Mouse (Mus musculus): Measurements from ENCODE around the gene Ndufv1.
"Not testable (repeated sequence)": the region's sequence is repeated elsewhere in the genome, so short reads cannot be mapped to it uniquely, and the experiment has no call there.

Gene Ndufv1

DNA sequence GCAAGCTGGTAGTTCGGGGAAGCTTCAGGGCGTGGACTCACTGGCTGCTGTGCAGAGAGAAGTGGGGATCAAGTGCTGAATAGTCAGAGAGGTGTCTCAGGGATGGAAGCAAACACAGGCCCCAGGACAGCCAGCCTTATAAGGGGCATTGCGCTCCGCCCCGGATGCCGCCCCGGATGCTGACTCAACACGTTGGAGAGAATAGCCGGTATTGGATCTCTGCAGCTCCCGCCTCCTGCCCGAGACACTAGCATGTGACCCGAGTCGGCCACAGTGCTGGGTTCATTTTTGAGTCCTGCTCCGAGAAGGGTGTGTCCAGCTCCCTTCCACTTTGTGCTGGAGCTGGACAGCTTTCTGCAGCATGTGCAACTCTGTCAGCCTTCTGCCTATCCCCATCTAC is 29.5 kb upstream of the Ndufv1 start:
- no peak for DNase-seq (ENCODE audit: low spot score)

- DNase-seq (ENCODE audit: low spot score) = not testable (repeated sequence)
Measured at GRCm38 (mm10) chr19:4041500-4041899, 28.9 kb upstream of the Ndufv1 start.

DNA sequence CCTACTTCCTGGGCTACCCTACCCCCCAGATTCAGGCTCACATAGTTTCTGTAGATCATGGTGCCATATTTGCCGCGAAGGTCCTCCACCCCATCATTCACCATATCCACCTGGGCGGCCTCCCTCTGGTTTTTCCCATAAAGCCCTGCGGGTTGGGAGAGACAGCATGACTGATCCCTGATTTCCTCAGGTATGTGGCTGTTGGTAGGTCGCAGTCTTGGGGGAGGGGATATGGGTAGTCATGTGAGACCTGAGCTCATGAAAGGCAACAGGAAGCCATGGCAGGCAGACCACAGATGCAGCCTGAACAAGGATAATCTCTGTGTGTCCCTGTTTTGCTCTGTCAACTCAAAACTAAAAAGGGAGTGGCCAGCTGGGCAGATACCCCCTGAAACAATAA is 28.3 kb upstream of the Ndufv1 start:
- not testable (repeated sequence) for DNase-seq (ENCODE audit: low spot score)

DNA sequence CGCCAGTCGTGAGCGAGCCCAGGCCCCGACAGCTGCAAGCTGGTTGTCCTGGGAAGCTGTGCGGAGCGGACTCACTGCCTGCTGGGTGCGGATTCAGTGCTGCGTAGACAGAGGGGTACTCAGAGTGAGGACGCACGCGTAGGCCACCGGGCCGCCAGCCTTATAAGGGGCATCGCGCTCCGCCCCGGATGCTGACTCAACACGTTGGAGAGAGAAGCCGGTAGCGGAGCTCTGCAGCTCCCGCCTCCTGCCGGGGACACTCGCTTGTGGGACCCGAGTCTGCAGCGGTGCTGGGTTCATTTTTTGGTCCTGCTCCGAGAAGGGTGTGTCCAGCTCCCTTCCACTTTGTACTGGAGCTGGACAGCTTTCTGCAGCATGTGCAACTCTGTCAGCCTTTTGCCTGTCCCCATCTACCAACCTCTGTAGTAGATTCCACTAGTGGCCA is 25.2 kb upstream of the Ndufv1 start, which contains the start of gene Gstp1:
TSS of gene Gstp1 (minus strand) at position 198 of the 445 bp plus-strand sequence.
- peak; percentile 87 for DNase-seq (ENCODE audit: low spot score)

DNA sequence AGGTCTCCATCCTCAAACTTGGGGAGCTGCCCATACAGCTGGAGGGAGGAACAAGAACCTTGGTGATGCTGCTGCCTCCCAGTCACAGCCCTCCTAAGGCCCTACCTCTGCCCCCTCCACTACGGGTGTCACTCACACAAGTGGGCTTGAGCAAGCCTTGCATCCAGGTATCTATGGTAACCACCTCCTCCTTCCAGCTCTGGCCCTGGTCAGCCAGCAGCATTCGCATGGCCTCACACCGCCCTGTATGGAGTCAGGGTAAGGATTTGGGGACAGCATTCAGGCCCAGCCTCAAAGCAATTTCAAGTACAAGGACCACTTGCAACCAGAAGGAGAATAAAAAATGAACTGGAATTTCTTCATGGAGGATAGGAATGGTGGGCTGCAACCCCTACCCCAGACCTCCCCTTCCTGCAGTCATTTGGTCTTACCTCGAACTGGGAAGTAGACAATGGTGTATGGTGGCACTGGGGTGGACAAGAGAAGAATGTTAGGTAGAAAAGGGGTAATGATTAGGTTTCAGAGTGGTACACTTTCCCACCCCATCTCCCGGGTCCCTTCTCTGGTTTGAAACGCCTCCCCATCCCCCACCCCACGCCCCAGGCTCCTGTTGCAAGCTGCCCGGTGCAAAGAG is 24.7 kb upstream of the Ndufv1 start:
- DNase-seq (ENCODE audit: low spot score) = not testable (repeated sequence)

- no peak for DNase-seq (ENCODE audit: low spot score)
Measured at GRCm38 (mm10) chr19:4036327-4037045, 23.9 kb upstream of the Ndufv1 start.

GRCm38 (mm10) chr19:4033742-4034141 is 21.1 kb upstream of the Ndufv1 start:
- DNase-seq (ENCODE audit: low spot score) = no peak

GRCm38 (mm10) chr19:4033298-4033697 is 20.7 kb upstream of the Ndufv1 start:
- DNase-seq (ENCODE audit: low spot score) = no peak

DNA sequence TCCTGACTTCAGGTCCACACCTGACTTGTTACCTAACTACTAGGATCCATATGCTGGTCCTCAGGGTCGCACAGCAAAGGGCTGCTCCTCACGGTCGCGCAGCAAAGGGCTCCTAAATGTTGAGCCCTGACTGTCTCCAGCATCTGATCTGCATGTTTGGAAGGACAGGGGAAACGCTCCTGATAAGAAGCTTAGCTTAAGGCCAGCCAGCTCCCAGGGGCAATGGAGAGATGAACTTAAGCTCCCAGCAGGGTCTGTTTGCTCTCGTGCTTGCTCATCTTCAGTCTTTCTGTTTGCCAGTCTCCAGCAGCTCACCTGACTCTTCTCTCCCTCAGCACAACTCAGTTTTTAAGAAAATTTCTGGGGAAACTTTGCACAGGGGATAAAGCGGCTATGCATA is 20.1 kb upstream of the Ndufv1 start:
- DNase-seq (ENCODE audit: low spot score) = no peak

- no peak for DNase-seq (ENCODE audit: low spot score)
Measured at GRCm38 (mm10) chr19:4027576-4027975, 15.0 kb upstream of the Ndufv1 start.

- DNase-seq (ENCODE audit: low spot score) = no peak
Measured at GRCm38 (mm10) chr19:4023185-4023584, 10.6 kb upstream of the Ndufv1 start.

DNA sequence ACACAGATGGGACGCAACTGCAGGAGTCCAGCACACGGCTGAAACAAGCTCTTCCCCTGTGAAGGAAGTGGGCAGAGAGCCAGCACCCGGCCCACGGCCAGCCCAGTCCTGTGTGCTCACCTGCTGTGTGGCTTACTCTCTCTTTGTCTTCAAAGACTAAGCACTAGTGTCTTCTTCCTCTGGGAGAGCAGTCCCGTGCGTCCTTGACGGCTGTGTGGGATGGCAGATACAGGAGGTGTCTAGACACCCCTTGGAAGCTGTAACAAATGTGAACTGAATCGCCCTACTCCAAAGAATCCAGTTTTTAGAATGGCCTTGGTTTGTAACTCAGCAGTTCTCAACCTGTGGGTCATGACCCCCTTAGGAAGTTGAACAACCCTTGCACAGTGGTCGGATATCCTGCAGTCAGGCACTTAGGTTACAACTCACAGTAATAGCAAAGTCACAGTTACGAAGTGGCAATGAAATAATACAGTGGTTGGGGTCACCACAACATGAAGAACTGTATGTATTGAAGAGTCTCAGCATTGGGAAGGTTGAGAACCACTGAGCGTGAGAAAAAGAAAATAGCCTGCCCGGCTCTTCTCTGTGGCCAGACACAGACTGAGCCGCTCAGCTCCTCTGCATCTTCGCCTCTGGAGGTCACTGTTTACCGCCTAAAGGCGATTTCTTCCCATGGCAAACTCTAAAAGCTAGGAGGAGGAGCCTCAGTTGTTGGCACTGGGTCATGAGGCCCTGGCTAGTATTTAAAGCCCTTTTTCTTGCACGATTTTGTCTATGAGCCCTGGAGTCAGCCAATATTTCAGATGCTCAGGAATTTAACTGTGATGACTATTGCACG is 6.4 kb upstream of the Ndufv1 start:
- DNase-seq (ENCODE audit: low spot score) = peak; percentile 69

GRCm38 (mm10) chr19:4017921-4018587 is 5.4 kb upstream of the Ndufv1 start:
- no peak for DNase-seq (ENCODE audit: low spot score)

DNA sequence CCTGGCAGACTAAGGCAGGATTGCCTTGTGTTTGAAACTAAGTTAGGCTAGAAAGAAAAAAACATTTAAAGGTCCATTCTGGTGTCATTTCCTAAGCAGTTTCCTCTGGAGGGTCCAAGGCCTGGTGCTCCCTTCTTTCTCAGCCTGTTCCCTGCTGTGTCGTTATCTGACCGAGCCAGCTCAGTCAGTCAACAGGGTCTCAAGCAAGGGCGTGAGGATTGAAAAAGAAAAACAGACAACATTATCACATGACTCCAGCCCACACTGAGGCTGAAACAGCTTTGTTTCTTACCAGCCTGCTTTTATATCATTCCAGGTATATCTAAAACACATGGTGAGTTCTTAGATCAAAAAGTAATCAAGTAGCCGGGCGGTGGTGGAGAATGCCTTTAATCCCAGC is 3.0 kb upstream of the Ndufv1 start:
- DNase-seq (ENCODE audit: low spot score) = no peak

DNA sequence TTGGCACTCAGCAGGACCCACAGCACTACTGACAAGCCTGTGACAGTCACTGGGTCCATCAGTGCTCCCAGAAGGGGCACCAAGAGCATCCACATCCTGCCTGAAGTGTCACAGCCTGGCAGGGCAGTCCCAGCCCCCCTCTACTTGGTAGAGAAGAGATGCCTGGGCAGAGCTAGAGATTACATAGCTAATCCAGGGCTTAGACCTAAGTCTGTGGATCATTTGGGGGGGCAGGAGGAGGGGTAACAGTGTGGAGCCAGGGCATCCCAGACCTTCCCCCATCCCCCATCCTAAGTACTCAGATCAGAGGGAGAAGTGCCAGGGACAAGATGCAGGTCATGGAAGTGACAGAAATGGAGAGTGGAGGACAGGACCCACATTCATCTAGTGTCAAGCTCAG is 2.2 kb upstream of the Ndufv1 start:
- DNase-seq (ENCODE audit: low spot score) = no peak

DNA sequence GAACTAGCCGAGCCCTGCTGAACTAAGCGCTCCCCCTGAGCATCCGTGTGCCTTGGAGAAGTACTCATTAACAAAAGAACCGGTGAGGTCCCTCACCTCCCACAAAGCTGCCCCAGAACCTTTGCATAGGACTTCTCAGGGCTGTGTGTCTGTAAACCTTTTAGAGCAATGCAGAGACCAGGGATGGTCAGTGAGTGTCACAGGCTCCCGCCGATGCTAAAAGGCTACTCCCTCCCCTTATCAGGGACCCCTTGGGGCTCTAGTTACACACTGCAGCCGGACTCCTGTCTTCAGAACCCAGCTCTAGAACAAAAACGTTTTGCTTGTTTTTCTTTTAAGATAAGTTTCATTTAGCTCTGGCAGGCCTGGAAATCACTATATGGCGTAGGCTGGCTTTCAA is 460 bp upstream of the Ndufv1 start:
- DNase-seq (ENCODE audit: low spot score) = no peak

DNA sequence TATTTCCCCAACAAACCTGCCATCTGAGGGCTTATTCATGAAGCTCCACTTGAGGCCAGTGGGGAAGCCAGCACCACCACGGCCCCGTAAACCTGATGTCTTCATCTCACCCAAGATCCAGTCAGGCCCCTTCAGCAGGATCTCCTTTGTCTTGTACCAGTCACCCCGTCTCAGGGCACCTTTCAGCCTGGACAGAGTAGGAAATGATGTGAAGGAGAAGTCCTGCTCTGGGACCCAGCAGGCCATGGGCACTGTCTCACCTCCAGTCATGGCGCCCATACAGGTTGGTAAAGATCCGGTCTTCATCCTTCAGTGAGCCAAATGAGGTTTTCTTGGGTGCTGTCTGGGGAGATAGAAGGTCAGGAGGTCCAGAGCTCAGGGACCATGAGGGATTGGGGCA is 1.5 kb downstream of the Ndufv1 start:
- no peak for DNase-seq (ENCODE audit: low spot score)

DNA sequence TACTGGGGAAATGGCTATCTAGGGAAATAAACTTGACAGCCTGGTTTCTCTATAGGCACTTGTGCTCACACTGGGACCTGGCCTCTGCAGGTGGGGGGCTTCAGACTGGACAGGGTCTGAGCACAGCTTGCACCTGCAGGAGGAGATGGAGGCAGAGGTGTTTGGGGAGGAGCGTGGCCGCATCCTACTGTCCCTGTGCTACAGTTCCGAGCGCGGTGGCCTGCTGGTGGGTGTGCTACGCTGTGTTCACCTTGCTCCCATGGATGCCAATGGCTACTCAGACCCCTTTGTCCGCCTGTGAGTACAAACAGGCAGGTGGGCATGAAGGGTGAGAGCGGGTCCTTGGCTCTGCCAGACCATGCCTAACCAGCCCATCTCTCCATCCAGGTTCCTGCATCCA is 6.6 kb downstream of the Ndufv1 start:
- DNase-seq (ENCODE audit: low spot score) = no peak

DNA sequence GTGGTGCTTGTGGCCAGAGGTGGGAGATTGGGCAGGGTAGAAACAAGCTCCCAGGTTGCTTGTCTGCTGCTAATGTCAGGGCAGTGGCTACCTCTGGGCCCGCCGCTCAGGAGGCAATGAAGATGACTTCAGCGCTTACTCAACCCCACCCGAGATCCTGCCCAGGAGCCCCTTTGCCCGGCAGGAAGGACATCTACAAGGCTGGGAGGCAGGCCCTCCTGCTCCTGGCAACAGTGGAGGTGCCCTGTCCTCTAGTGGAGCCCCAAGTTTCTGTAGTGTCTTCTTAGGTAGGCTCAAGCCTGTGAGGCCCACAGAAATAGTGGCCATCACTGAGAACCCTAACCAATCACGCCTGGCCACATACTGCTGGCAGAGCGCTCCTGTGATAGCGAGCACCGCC is 7.5 kb downstream of the Ndufv1 start:
- no peak for DNase-seq (ENCODE audit: low spot score)

- no peak for DNase-seq (ENCODE audit: low spot score)
Measured at GRCm38 (mm10) chr19:4004331-4004730, 8.3 kb downstream of the Ndufv1 start.

DNA sequence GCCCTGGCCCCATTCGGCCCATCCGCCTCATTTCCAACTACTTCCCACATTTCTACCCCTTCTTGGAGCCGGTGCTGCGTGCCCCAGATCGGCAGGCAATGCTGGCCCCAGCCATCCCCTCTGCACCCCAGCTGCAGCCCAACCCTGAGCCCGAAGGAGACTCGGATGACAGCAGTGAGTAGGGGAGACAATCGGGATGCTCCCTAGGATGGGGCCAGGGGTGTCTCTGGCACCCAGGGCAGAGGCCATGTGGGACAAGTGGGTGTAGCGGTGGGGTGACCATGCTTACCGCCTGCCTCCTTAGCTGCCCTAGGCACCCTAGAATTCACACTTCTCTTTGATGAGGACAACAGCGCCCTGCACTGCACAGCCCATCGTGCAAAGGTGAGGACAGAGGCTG is 9.0 kb downstream of the Ndufv1 start:
- DNase-seq (ENCODE audit: low spot score) = no peak

GRCm38 (mm10) chr19:4003112-4003511 is 9.5 kb downstream of the Ndufv1 start, which contains the start of gene Doc2g:
Doc2g (plus strand) TSS chr19:4003313.
- no peak for DNase-seq (ENCODE audit: low spot score)
